Mouse (Mus musculus): ENCODE results near the gene Eif2b3.

- no peak for TF ChIP-seq CTCF (IDR thresholded peaks at IDR 0.05; ENCODE audit: control insufficient read depth, insufficient read depth, insufficient read length)
- TF ChIP-seq MAX (IDR thresholded peaks at IDR 0.05): no peak
Observed at GRCm38 (mm10) chr4:117017738-117018137, 1.5 kb upstream of the Eif2b3 start.
